In the genomic region with DNA sequence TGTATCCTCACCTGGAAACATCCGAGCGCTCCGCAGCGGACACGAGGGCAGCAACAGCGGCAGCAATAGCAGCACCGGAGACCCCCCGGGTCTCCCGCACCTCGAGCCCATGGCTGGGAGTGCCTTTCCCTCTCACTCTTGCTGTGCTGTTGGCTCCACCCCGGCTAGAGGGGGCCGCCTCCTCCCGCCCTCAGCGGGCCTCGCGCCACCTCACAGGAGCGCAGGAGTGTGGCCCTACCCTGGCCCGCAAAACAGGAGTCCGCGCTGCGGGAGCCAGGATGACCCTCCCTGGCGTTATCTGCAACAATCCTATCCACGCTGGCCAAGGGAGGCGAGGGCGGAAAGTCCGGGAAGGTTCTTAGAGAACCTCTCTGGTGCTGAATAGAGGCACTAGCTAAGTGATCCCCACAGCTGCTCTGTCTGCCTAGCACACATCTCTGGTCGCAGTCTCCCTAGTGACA, we compare ENCODE assay signal across 7 mouse cellular contexts. TPM values are rescaled to one million over a fixed set of nuclear protein-coding genes. Genes with fewer than 3 reads are reported as not detected.
DNase-seq lines count a peak whose midpoint lies in the region; ATAC-seq lines count a peak whose summit lies in the region.

Adam33 (minus strand) TSS at position 411 of the 461 bp plus-strand sequence.

- peak within 1 kb of the TSS; percentile 57 for H3K9ac ChIP-seq in embryonic facial prominence, embryonic 14.5 days (ENCODE audit: low read depth, low read length)
- peak within 1 kb of the TSS; percentile 53; the same call in 1 of the 2 replicates for H3K9ac ChIP-seq in hindbrain, embryonic 13.5 days

- H3K36me3 ChIP-seq in embryonic facial prominence, embryonic 14.5 days (ENCODE audit: control insufficient read depth, insufficient read depth, low read length): no peaks in the 10 kb centered on the region
- H3K36me3 ChIP-seq in hindbrain, embryonic 13.5 days: no peaks in the 10 kb centered on the region

- H3K9me3 ChIP-seq in embryonic facial prominence, embryonic 14.5 days (ENCODE audit: control insufficient read depth, low read length): no peaks in the 10 kb centered on the region
- H3K9me3 ChIP-seq in hindbrain, embryonic 13.5 days: no peaks in the 10 kb centered on the region

- H3K4me1 ChIP-seq in embryonic facial prominence, embryonic 14.5 days (ENCODE audit: control insufficient read depth, insufficient read depth, low read length): peaks cover 42% of the 10 kb centered on the region
- peaks cover 17% of the 10 kb centered on the region for H3K4me1 ChIP-seq in hindbrain, embryonic 13.5 days (replicated peaks)

- H3K4me2 ChIP-seq in embryonic facial prominence, embryonic 14.5 days (ENCODE audit: low read depth, low read length): peak within 1 kb of the TSS; percentile 64
- peak within 1 kb of the TSS; percentile 53 for H3K4me2 ChIP-seq in hindbrain, embryonic 13.5 days

- no peak within 1 kb of the TSS for H3K27ac ChIP-seq in embryonic facial prominence, embryonic 14.5 days (replicated peaks; ENCODE audit: low read depth, low read length)
- no peak within 1 kb of the TSS for H3K27ac ChIP-seq in hindbrain, embryonic 13.5 days

- H3K27me3 ChIP-seq in embryonic facial prominence, embryonic 14.5 days (replicated peaks; ENCODE audit: control insufficient read depth, insufficient read depth, low read length): peaks cover 7% of the 10 kb centered on the region; the same call in 1 of the 2 replicates
- peaks cover 48% of the 10 kb centered on the region for H3K27me3 ChIP-seq in hindbrain, embryonic 13.5 days

- H3K4me3 ChIP-seq in embryonic facial prominence, embryonic 14.5 days (ENCODE audit: low read depth, low read length): peak within 1 kb of the TSS; percentile 33
- peak within 1 kb of the TSS; percentile 30 for H3K4me3 ChIP-seq in hindbrain, embryonic 13.5 days

- 5% methylated on average over 10 of the region's 27 CpGs for WGBS in embryonic facial prominence, embryonic 14.5 days
- 3% methylated on average over 23 of the region's 27 CpGs for WGBS in hindbrain, embryonic 13.5 days

- ATAC-seq in embryonic facial prominence, embryonic 14.5 days (ENCODE audit: low read depth): peak; percentile 60
- ATAC-seq in hindbrain, embryonic 13.5 days (ENCODE audit: low FRiP score): no peak
- peak; percentile 67 for ATAC-seq in megakaryocyte-erythroid progenitor cell, adult 5-6 weeks (replicated peaks; ENCODE audit: low FRiP score, low TSS enrichment, poor library complexity, severe bottlenecking)

- peak; percentile 49 for DNase-seq in ovary, postnatal 36 days (ENCODE audit: low spot score)
- DNase-seq in ovary, postnatal 10 days (ENCODE audit: low spot score): no peak
- peak; percentile 56 for DNase-seq in embryonic facial prominence, embryonic 14.5 days (ENCODE audit: low spot score)
- no peak for DNase-seq in cerebellum, postnatal 4 days (ENCODE audit: low spot score in 2 of 2)
- DNase-seq in spleen, adult 18-20 months: no peak

RNA-seq across cellular contexts. Expression of gene Adam33, which starts in this region (rescaled TPM):
- 18.4 and 22.7 TPM in 2 replicates for polyA plus RNA-seq in embryonic facial prominence, embryonic 14.5 days (2014; fragmentation: Nextera tagmentation; extraction: Ambion mirVana)
- 0.70 and 0.91 TPM in 2 replicates for polyA plus RNA-seq in hindbrain, embryonic 13.5 days (2015; fragmentation: Nextera tagmentation; extraction: Ambion mirVana)
- total RNA-seq in megakaryocyte-erythroid progenitor cell, adult 5-6 weeks (2014; fragmentation: Nextera tagmentation): 0.76 TPM in 1 of 2 replicates, not detected in the other
- total RNA-seq in megakaryocyte-erythroid progenitor cell, adult 5-6 weeks (2017): not detected in 2 replicates

Comparison
In these comparisons a context has a peak if more than half of its experiments do, and no peak if none do; other contexts are left out.
1. RNA of gene Adam33 (polyA plus RNA-seq): 18.4 to 22.7 TPM in embryonic facial prominence, embryonic 14.5 days; 0.70 to 0.91 TPM in hindbrain, embryonic 13.5 days; every median in the first group is over 10 times any median in the second.
2. DNase-seq: peak in ovary, postnatal 36 days (single experiment) and embryonic facial prominence, embryonic 14.5 days (single experiment); none in ovary, postnatal 10 days (single experiment), cerebellum, postnatal 4 days (0 of 2) and spleen, adult 18-20 months (0 of 2).
3. Peak in ATAC-seq in megakaryocyte-erythroid progenitor cell, adult 5-6 weeks; RNA of the gene not detected or under 1 TPM.